Mouse (Mus musculus) myocyte (in vitro differentiated cells): ENCODE data around the gene Gm11172.
A peak's percentile ranks its signal among the peaks of the same experiment; 100 is the strongest.

Experiments
- CEBPB ChIP-seq: IDR thresholded peaks from 2 replicates; pipeline ENCODE4 v1.6.1; 2011; ENCODE audit warnings: mild to moderate bottlenecking, moderate library complexity; ENCODE audit not compliant: poor library complexity, insufficient read depth, severe bottlenecking
- E2F4 ChIP-seq: IDR thresholded peaks from one replicate; pipeline ENCODE4 v1.6.1; 2011; ENCODE audit warnings: mild to moderate bottlenecking, control low read depth, moderate library complexity; ENCODE audit not compliant: insufficient read depth
- MAX ChIP-seq: IDR thresholded peaks from one replicate; pipeline ENCODE4 v1.6.1; 2011; ENCODE audit warnings: low read depth, mild to moderate bottlenecking, control low read depth
- MYOD1 ChIP-seq, 3 experiments: IDR thresholded peaks; one replicate each; pipeline ENCODE4 v1.6.1; 2011; ENCODE audit warnings: control low read depth in 2 of 3, low read depth in 2 of 3, mild to moderate bottlenecking in 2 of 3, moderate library complexity in 1 of 3; ENCODE audit not compliant: insufficient read length in 2 of 3, control insufficient read depth in 1 of 3
- MYOG ChIP-seq, 3 experiments: IDR thresholded peaks; one replicate each; pipeline ENCODE4 v1.6.1; 2011; ENCODE audit warnings: control low read depth in 2 of 3, low read depth in 2 of 3, mild to moderate bottlenecking in 2 of 3; ENCODE audit not compliant: insufficient read length in 2 of 3, control insufficient read depth in 1 of 3, insufficient read depth in 1 of 3
- POLR2A ChIP-seq: IDR thresholded peaks from one replicate; pipeline ENCODE4 v1.6.1; 2011; ENCODE audit warnings: low read depth, mild to moderate bottlenecking, control low read depth, moderate library complexity; ENCODE audit not compliant: insufficient read length
- POLR2AphosphoS2 ChIP-seq: IDR thresholded peaks from one replicate; pipeline ENCODE4 v1.6.1; 2011; ENCODE audit warnings: low read depth, control low read depth; ENCODE audit not compliant: insufficient read length
- REST ChIP-seq: IDR thresholded peaks from one replicate; pipeline ENCODE4 v1.6.1; 2011; ENCODE audit warnings: mild to moderate bottlenecking, control low read depth, moderate library complexity; ENCODE audit not compliant: insufficient read depth, insufficient read length
- SRF ChIP-seq: IDR thresholded peaks from one replicate; pipeline ENCODE4 v1.6.1; 2011; ENCODE audit warnings: low read depth; ENCODE audit not compliant: control insufficient read depth, insufficient read length
- TCF12 ChIP-seq: IDR thresholded peaks from one replicate; pipeline ENCODE4 v1.6.1; 2011; ENCODE audit warnings: mild to moderate bottlenecking, control low read depth; ENCODE audit not compliant: poor library complexity, insufficient read depth, severe bottlenecking
- TCF3 ChIP-seq: IDR thresholded peaks from one replicate; pipeline ENCODE4 v1.6.1; 2011; ENCODE audit warnings: low read depth, control low read depth; ENCODE audit not compliant: insufficient read length
- USF1 ChIP-seq: IDR thresholded peaks from one replicate; pipeline ENCODE4 v1.6.1; 2011; ENCODE audit warnings: low read depth, mild to moderate bottlenecking, control low read depth, moderate library complexity

GRCm38 (mm10) chr16:10781862-10782371, 30.8 kb upstream of the Gm11172 start:
- TF ChIP-seq POLR2A = no peak
- TF ChIP-seq MYOD1 (IDR thresholded peaks at IDR 0.05; ENCODE audit: control insufficient read depth in 1 of 3, insufficient read length in 2 of 3, low read depth in 2 of 3) = peak in 2 of 3 experiments; percentile 32 to 43
- no peak for TF ChIP-seq MAX
- TF ChIP-seq POLR2AphosphoS2 = no peak
- no peak for TF ChIP-seq REST
- no peak for TF ChIP-seq E2F4
- no peak for TF ChIP-seq TCF12
- TF ChIP-seq CEBPB = no peak
- TF ChIP-seq USF1 = no peak
- no peak for TF ChIP-seq TCF3
- TF ChIP-seq MYOG (IDR thresholded peaks at IDR 0.05; ENCODE audit: control insufficient read depth in 1 of 3, insufficient read depth in 1 of 3, insufficient read length in 2 of 3, low read depth in 2 of 3) = peak in 1 of 3 experiments; percentile 52
- no peak for TF ChIP-seq SRF
